ENCODE assay signal across 19 mouse cellular contexts in genomic region chr1:174643431-174644010, GRCm38 (mm10).
DNase-seq lines count a peak whose midpoint lies in the region; ATAC-seq and TF ChIP-seq lines count a peak whose summit lies in the region.
"Had no signal": no experiment of that assay in that cellular context is flagged by ENCODE, and none has a peak within 500 bp of the region (broad histone marks: within the 10 kb centered on the region; RNA-seq: fewer than 3 reads in every experiment).

No protein-coding gene starts in this region.

- no peaks in the 10 kb centered on the region for H3K4me1 ChIP-seq in hindbrain, embryonic 11.5 days (replicated peaks; ENCODE audit: control insufficient read depth, insufficient read depth, low read length)
- H3K4me1 ChIP-seq in hindbrain, postnatal 0 days (ENCODE audit: insufficient read depth, low read length), result no peaks in the 10 kb centered on the region
- no peaks in the 10 kb centered on the region for H3K4me1 ChIP-seq in neural tube, embryonic 14.5 days (ENCODE audit: control insufficient read depth, insufficient read depth, low read length)
- H3K4me1 ChIP-seq: heart, embryonic 12.5 days; hindbrain, embryonic 15.5 days had no signal

- WGBS in hindbrain, embryonic 11.5 days, result 65% methylated on average over 5 of the region's 5 CpGs
- 57% methylated on average over 5 of the region's 5 CpGs for WGBS in hindbrain, postnatal 0 days
- 40% methylated on average over 5 of the region's 5 CpGs for WGBS in neural tube, embryonic 14.5 days

- H3K36me3 ChIP-seq in hindbrain, embryonic 11.5 days (ENCODE audit: control insufficient read depth, insufficient read depth, low read length), result no peaks in the 10 kb centered on the region
- H3K36me3 ChIP-seq in hindbrain, postnatal 0 days (ENCODE audit: insufficient read depth, low read length), result no peaks in the 10 kb centered on the region
- no peaks in the 10 kb centered on the region for H3K36me3 ChIP-seq in neural tube, embryonic 14.5 days (ENCODE audit: control insufficient read depth, insufficient read depth, low read length)
- H3K36me3 ChIP-seq: embryonic facial prominence, embryonic 13.5 days; heart, embryonic 12.5 days; hindbrain, embryonic 15.5 days had no signal

- H3K27me3 ChIP-seq in hindbrain, embryonic 11.5 days (ENCODE audit: control insufficient read depth, insufficient read depth, low read length), result no peaks in the 10 kb centered on the region
- H3K27me3 ChIP-seq in hindbrain, postnatal 0 days (ENCODE audit: insufficient read depth, low read length), result no peaks in the 10 kb centered on the region
- H3K27me3 ChIP-seq in neural tube, embryonic 14.5 days (ENCODE audit: control insufficient read depth, insufficient read depth, low read length), result no peaks in the 10 kb centered on the region
- H3K27me3 ChIP-seq: embryonic facial prominence, embryonic 13.5 days; heart, embryonic 12.5 days; hindbrain, embryonic 15.5 days had no signal

- no peaks in the 10 kb centered on the region for H3K9me3 ChIP-seq in hindbrain, embryonic 11.5 days (ENCODE audit: control insufficient read depth, low read length)
- H3K9me3 ChIP-seq in hindbrain, postnatal 0 days (ENCODE audit: low read length), result no peaks in the 10 kb centered on the region
- no peaks in the 10 kb centered on the region for H3K9me3 ChIP-seq in neural tube, embryonic 14.5 days (ENCODE audit: control insufficient read depth, low read length)
- H3K9me3 ChIP-seq: embryonic facial prominence, embryonic 13.5 days; heart, embryonic 12.5 days; hindbrain, embryonic 10.5 days; hindbrain, embryonic 15.5 days had no signal

- H3K4me2 ChIP-seq in hindbrain, embryonic 11.5 days (replicated peaks; ENCODE audit: low read depth, low read length), result no peak overlapping the region
- H3K4me2 ChIP-seq in hindbrain, postnatal 0 days (ENCODE audit: low read depth, low read length), result no peak overlapping the region
- H3K4me2 ChIP-seq in neural tube, embryonic 14.5 days (ENCODE audit: low read depth, low read length), result no peak overlapping the region
- H3K4me2 ChIP-seq: embryonic facial prominence, embryonic 13.5 days; heart, embryonic 12.5 days; hindbrain, embryonic 15.5 days had no signal

- H3K9ac ChIP-seq in hindbrain, embryonic 11.5 days (ENCODE audit: low read depth, low read length), result no peak overlapping the region
- H3K9ac ChIP-seq in hindbrain, postnatal 0 days (replicated peaks; ENCODE audit: low read length), result no peak overlapping the region
- no peak overlapping the region for H3K9ac ChIP-seq in neural tube, embryonic 14.5 days (replicated peaks; ENCODE audit: low read depth, low read length)
- H3K9ac ChIP-seq: embryonic facial prominence, embryonic 13.5 days; heart, embryonic 12.5 days; hindbrain, embryonic 15.5 days had no signal

- TF ChIP-seq CTCF in hindbrain, postnatal 0 days (IDR thresholded peaks at IDR 0.05; ENCODE audit: low read depth), result no peak

- H3K4me3 ChIP-seq in hindbrain, embryonic 11.5 days (ENCODE audit: low read depth, low read length), result no peak overlapping the region
- H3K4me3 ChIP-seq in hindbrain, postnatal 0 days (ENCODE audit: low read length), result no peak overlapping the region
- no peak overlapping the region for H3K4me3 ChIP-seq in neural tube, embryonic 14.5 days (ENCODE audit: low read depth, low read length)
- H3K4me3 ChIP-seq: embryonic facial prominence, embryonic 13.5 days; gastrocnemius, adult 2 months; heart, embryonic 12.5 days; hindbrain, embryonic 10.5 days; hindbrain, embryonic 15.5 days had no signal

- H3K27ac ChIP-seq in hindbrain, embryonic 11.5 days (ENCODE audit: low read depth, low read length), result no peak overlapping the region
- H3K27ac ChIP-seq in hindbrain, postnatal 0 days, result no peak overlapping the region
- H3K27ac ChIP-seq in neural tube, embryonic 14.5 days (ENCODE audit: low read depth, low read length), result 0 out of 2 replicates have a peak overlapping the region, but pooled peaks have one; percentile 22
- H3K27ac ChIP-seq: embryonic facial prominence, embryonic 13.5 days; gastrocnemius, adult 2 months; hindbrain, embryonic 10.5 days; hindbrain, embryonic 15.5 days had no signal

- no peak for DNase-seq in hindbrain, embryonic 11.5 days (ENCODE audit: low spot score)
- DNase-seq in hindbrain, postnatal 0 days (ENCODE audit: low spot score), result no peak
- DNase-seq in 3T3-L1 (ENCODE audit: low read depth, low spot score) (peak; percentile 54), NIH3T3 (ENCODE audit: low read depth) (peak; percentile 44)
- no peak for DNase-seq in layer of hippocampus, postnatal 14 days (ENCODE audit: low spot score in 2 of 2)
- DNase-seq: adrenal gland, postnatal 14 days; cerebellum, adult 11-12 months; cerebellum, adult 9-10 months; cerebellum, postnatal 36 days; gastrocnemius, adult 2 months; gastrocnemius, postnatal 25 days had no signal

- peak; percentile 63; the same call in 1 of the 2 replicates for ATAC-seq in hindbrain, embryonic 11.5 days (ENCODE audit: low FRiP score)
- no peak for ATAC-seq in hindbrain, postnatal 0 days
- ATAC-seq in neural tube, embryonic 14.5 days (ENCODE audit: low read depth), result peak; percentile 2; the same call in 1 of the 2 replicates
- ATAC-seq: activated CD4-positive, CD25-positive, alpha-beta regulatory T cell, adult 4 months; forebrain, embryonic 16.5 days; inflammation-experienced regulatory T-cells, adult 6 months had no signal

Comparison
In these comparisons a context has a peak if more than half of its experiments do, and no peak if none do; other contexts are left out.
1. DNase-seq: peak in 3T3-L1 (single experiment) and NIH3T3 (single experiment); none in hindbrain, embryonic 11.5 days (single experiment), hindbrain, postnatal 0 days (single experiment) and layer of hippocampus, postnatal 14 days (0 of 2).